Mouse (Mus musculus): Measurements from ENCODE around the gene Tex22. TPM values are rescaled to one million over a fixed set of nuclear protein-coding genes. Genes with fewer than 3 reads are reported as not detected.

The Tex22 gene
- polyA plus RNA-seq, 1 experiment from 2014 or later = not detected

DNA sequence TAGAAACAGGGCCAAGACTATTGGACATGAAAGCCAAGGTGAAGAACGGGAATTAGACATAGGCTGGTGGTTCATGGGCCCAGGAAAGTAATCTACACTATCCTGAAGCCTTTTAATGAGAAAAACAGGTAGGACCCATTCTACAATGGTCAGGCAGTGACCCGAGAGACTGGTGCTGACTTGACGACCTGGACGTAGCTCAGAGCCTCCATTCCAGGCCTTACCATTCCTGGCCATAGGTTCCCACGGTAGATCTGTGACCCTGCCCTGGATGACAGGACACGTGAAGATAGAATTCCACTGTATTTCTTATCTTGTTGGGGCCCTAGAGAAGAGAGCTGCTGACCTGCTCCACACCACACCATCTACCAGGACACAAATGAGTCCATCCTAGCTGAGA is 64.0 kb downstream of the Tex22 start:
- no peak overlapping the region for H3K9ac ChIP-seq
- peaks cover 27% of the 10 kb centered on the region for H3K4me1 ChIP-seq (ENCODE audit: insufficient read depth)
- peaks cover 55% of the 10 kb centered on the region for H3K36me3 ChIP-seq (ENCODE audit: insufficient read depth)
- H3K4me2 ChIP-seq = no peak overlapping the region
- H3K9me3 ChIP-seq (ENCODE audit: low read depth, low read length) = no peaks in the 10 kb centered on the region
- WGBS = 70% methylated on average over 6 of the region's 6 CpGs
- no peak for TF ChIP-seq CTCF (IDR thresholded peaks at IDR 0.05; ENCODE audit: low read depth)
- H3K4me3 ChIP-seq (ENCODE audit: low read depth, low read length) = no peak overlapping the region
- DNase-seq (no peak), ATAC-seq (ENCODE audit: insufficient read depth) (no peak)
- peak overlapping the region; percentile 58; the same call in 1 of the 2 replicates for H3K27ac ChIP-seq (ENCODE audit: low read depth)
- H3K27me3 ChIP-seq (ENCODE audit: insufficient read depth, low read length) = no peaks in the 10 kb centered on the region

Small RNA genes within 50 kb of the gene (microRNA-seq; reads per million reads assigned to microRNA genes)
- gene Gm44471 (ENCODE audit: borderline number of aligned reads) = not detected

Other genes with a start within 250 kb of the Tex22 start
- gene Cdca4, start 245.1 kb upstream of the Tex22 start, polyA plus RNA-seq (2014; fragmentation: Nextera tagmentation; extraction: Ambion mirVana) = 140 and 153 TPM in 2 replicates
- 0.12 TPM in 1 of 2 replicates, not detected in the other for gene Gpr132, start 206.3 kb upstream of the Tex22 start, polyA plus RNA-seq (2014; fragmentation: Nextera tagmentation; extraction: Ambion mirVana)
- gene Jag2, start 144.7 kb upstream of the Tex22 start, polyA plus RNA-seq (2014; fragmentation: Nextera tagmentation; extraction: Ambion mirVana) = 6.3 and 8.0 TPM in 2 replicates
- 107 and 116 TPM in 2 replicates for gene Nudt14, start 132.4 kb upstream of the Tex22 start, polyA plus RNA-seq (2014; fragmentation: Nextera tagmentation; extraction: Ambion mirVana)
- gene Btbd6, start 98.0 kb upstream of the Tex22 start, polyA plus RNA-seq (2014; fragmentation: Nextera tagmentation; extraction: Ambion mirVana) = 26.4 and 26.7 TPM in 2 replicates
- 61.7 and 65.9 TPM in 2 replicates for gene Brf1, start 73.8 kb upstream of the Tex22 start, polyA plus RNA-seq (2014; fragmentation: Nextera tagmentation; extraction: Ambion mirVana)
- gene Pacs2, start 60.0 kb upstream of the Tex22 start, polyA plus RNA-seq (2014; fragmentation: Nextera tagmentation; extraction: Ambion mirVana) = 12.3 and 15.6 TPM in 2 replicates
- gene Mta1, start 23.8 kb downstream of the Tex22 start, polyA plus RNA-seq (2014; fragmentation: Nextera tagmentation; extraction: Ambion mirVana) = 22.8 and 24.1 TPM in 2 replicates
- 266 and 273 TPM in 2 replicates for gene Crip2, start 65.7 kb downstream of the Tex22 start, polyA plus RNA-seq (2014; fragmentation: Nextera tagmentation; extraction: Ambion mirVana)
- 237 and 267 TPM in 2 replicates for gene Crip1, start 71.8 kb downstream of the Tex22 start, polyA plus RNA-seq (2014; fragmentation: Nextera tagmentation; extraction: Ambion mirVana)
- 35.1 and 35.4 TPM in 2 replicates for gene Tedc1, start 81.9 kb downstream of the Tex22 start, polyA plus RNA-seq (2014; fragmentation: Nextera tagmentation; extraction: Ambion mirVana)
- gene Tmem121, start 111.4 kb downstream of the Tex22 start, polyA plus RNA-seq (2014; fragmentation: Nextera tagmentation; extraction: Ambion mirVana) = 4.3 and 6.1 TPM in 2 replicates

Data from lung, embryonic 14.5 days (tissue).